Mouse (Mus musculus): ENCODE measurements around the gene Braf.
"Not testable (repeated sequence)": the region's sequence is repeated elsewhere in the genome, so short reads cannot be mapped to it uniquely, and the experiment has no call there.

Gene Braf

DNA sequence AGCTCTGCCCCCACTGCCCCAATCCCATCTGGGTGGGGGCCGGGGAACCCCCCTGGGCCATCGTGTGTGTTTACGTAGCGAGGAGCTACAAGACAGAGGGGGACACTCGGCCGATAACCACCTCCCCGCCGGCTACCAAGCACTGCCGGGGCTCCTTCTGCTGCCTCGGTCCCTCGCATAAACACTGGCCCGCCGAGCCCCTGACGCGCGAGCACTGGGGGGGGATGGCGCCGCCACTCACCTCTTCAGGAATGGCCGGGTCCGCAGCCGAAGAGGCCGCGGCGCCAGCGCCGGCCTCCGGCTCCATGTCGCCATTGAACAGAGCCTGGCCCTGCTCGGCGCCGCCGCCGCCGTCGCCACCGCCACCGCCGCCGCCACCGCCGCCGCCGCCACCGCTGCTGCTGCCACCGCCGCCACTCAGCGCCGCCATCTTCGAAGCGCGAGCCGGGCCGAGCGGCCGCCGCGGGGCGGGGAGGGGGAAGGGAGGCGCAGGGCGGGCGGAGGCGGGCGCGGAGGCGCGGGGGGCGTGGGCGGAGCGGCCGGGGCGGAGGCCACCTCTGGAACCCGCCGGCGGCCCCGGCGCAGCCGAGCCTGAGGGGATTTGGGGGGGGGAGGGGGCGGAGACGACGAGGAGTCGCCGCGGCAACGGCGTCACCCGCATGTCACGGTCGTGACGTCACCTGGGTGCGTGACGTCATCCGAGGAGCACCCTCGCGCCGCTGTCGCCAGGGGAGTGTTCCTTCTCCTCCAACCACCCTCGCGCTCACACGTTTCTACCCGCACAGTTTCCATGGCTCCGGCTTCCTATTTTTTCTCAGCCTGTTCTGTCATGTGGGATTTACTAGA, at the start of gene Braf:
Gene Braf, minus strand, starts transcription at position 598 of the 846 bp plus-strand sequence.
- DNase-seq (ENCODE audit: extremely low read depth, insufficient read length, low spot score): peak; percentile 65

- DNase-seq (ENCODE audit: extremely low read depth, insufficient read length, low spot score): no peak
These were observed 49.8 kb upstream of the Braf start for GRCm38 (mm10) chr6:39775029-39775428.

- no peak for DNase-seq (ENCODE audit: extremely low read depth, insufficient read length, low spot score)
These were observed 32.0 kb upstream of the Braf start for GRCm38 (mm10) chr6:39757229-39757628.

DNA sequence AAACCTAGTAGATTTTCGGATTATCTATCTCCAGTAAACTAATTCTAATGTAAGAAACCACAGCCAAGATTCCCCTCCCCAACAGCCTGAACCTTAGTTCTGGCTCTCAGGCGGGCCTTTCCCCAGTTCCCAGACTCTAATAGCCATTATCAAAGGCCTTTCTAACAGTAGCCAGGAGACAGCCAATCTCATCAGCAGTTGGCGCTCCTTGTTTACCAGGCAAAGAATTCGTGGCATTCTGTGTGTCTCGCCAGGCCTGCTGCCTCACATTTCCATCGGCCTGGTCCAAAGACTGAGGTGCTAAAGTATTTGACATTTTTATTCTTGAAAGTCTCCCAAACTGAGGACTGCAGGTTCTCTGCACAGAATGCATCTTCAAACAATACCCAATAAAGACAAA, 24.6 kb upstream of the Braf start:
- no peak for DNase-seq (ENCODE audit: extremely low read depth, insufficient read length, low spot score)

GRCm38 (mm10) chr6:39747094-39747493, 21.8 kb upstream of the Braf start:
- no peak for DNase-seq (ENCODE audit: extremely low read depth, insufficient read length, low spot score)

- no peak for DNase-seq (ENCODE audit: extremely low read depth, insufficient read length, low spot score)
These were observed 20.2 kb upstream of the Braf start for GRCm38 (mm10) chr6:39745456-39745855.

DNA sequence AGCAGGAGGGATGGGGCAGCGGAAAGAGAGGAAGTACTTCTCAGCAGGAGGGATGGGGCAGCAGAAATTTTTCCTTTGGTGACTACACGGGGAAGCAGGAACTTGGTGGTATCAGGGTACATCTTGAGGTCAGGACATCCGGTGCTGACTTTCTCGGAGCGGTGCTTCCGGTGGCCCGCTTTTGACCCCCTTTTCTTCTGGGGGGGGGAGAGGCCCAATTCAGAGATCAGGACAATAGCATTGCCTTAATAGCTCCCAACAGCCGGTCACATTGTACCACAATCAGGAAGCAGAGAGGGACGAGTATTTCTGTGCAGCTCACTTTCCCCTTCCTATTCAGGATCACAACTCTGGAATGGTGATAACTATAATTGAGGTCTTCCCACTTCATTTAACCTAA, 14.4 kb upstream of the Braf start:
- not testable (repeated sequence) for DNase-seq (ENCODE audit: extremely low read depth, insufficient read length, low spot score)

- DNase-seq (ENCODE audit: extremely low read depth, insufficient read length, low spot score): no peak
These were observed 2.8 kb upstream of the Braf start for GRCm38 (mm10) chr6:39728095-39728494.

GRCm38 (mm10) chr6:39726149-39726548, 886 bp upstream of the Braf start:
- no peak for DNase-seq (ENCODE audit: extremely low read depth, insufficient read length, low spot score)

DNA sequence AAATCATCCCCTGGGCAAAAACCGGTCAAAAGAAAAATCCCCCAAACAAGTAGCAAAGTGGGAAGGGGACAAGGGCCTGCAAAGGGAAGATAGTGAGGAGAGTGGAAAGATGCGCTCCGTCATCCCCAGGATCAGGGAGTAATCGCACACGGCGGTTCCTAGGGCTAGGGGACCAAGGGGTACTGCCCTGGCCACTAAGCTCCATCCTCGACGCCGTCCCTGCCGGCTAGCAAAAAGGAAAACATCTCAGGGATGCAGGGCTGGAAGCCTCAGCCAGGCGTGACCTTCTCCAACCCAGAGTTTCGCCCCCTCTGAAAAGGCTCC, 759 bp downstream of the Braf start:
- DNase-seq (ENCODE audit: extremely low read depth, insufficient read length, low spot score): no peak

- no peak for DNase-seq (ENCODE audit: extremely low read depth, insufficient read length, low spot score)
These were observed 1.2 kb downstream of the Braf start for GRCm38 (mm10) chr6:39724071-39724470.

DNA sequence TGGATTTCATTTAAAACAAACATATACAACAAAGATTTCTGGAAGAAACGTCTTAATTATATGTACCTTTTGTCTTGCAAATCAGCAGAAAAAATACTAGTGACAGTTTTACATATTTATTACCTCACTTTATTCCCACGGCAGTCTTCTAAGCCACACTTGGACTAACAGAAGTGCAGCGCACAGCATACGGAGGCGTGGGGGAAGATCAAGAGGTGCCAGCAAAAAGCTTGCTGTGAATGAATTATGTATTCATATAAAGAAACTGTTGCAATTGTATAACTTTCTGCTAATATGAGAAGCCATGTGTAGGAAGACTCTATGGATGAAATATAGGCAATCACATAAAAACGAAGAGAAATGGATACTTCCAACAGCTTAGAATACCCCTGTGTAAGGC, 6.7 kb downstream of the Braf start:
- no peak for DNase-seq (ENCODE audit: extremely low read depth, insufficient read length, low spot score)

GRCm38 (mm10) chr6:39717049-39717448, 8.2 kb downstream of the Braf start:
- DNase-seq (ENCODE audit: extremely low read depth, insufficient read length, low spot score): no peak

DNA sequence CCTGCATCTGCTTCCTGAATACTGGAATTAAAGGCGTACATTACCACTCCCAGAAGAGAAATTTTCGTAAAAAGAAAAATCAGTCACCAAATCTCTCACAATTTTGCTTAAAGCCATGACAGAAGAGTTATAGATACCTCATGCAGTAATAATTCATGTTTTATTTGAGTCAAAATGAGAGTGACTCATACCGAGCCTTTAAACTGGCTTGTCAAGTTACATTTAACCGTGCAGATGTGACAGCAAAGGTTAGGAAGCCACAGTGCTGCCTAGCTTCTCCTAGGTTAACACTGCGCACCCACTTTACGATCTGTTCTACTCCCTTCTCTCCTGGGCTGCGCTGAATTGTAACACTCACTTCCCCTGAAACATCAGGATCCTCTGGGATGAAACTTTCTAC, 10.9 kb downstream of the Braf start:
- no peak for DNase-seq (ENCODE audit: extremely low read depth, insufficient read length, low spot score)

DNA sequence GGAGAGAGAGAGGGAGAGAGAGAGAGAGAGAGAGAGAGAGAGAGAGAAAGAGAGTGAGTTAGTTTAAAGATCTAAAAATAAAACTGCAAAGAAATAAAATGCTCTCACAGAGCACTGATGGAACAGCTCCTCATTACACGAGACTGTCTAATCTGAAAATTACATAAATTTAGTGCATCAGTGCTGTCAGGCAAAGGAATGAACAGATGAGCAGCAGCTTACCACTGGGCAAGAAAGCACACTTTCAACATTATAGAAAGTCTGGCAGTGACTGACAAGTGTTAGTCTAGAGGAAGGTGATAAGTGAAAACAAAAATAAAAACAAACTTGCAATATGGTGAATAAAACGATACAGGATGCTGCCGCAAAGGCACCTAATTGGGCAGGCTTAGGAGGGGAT, 11.9 kb downstream of the Braf start:
- DNase-seq (ENCODE audit: extremely low read depth, insufficient read length, low spot score): no peak

DNA sequence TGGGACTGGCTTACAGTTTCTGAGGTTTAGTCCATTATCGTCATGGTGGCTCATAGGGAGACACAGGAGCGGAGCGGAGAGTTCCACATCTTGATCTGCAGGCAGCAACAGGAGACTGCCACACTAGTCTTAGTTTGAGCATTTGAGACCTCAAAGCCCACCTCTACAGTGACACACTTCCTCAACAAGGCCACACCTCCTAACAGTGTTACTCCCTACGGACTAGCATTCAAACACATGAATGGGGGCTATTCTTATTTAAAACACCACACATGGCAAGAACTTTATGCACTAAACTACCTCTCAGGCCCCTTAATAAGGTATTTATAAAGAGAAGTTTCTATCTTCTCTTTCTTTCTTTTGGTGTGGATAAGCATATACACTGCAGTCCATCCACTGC, 19.6 kb downstream of the Braf start:
- no peak for DNase-seq (ENCODE audit: extremely low read depth, insufficient read length, low spot score)

- no peak for DNase-seq (ENCODE audit: extremely low read depth, insufficient read length, low spot score)
These were observed 32.1 kb downstream of the Braf start for GRCm38 (mm10) chr6:39693126-39693525.

GRCm38 (mm10) chr6:39686839-39687238, 38.4 kb downstream of the Braf start:
- DNase-seq (ENCODE audit: extremely low read depth, insufficient read length, low spot score): not testable (repeated sequence)

DNA sequence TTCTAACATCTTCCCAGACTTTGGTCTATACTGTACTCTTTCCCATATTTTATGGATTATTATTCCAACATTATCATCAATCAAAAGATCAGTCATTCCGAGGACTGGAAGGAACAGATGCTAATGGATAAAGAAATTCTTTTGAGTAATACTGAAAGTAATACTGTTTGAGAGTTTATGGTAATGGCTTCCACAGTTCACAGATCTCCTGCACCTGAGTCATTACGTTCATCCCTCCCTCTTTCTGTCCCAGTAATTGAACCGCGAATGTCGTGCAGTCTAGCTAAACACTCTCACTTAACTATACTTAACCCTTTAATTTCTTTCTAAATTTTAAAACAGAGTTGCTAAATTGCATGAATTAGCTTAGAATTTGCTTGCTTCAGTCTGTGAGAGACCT, 43.5 kb downstream of the Braf start:
- DNase-seq (ENCODE audit: extremely low read depth, insufficient read length, low spot score): no peak

- no peak for DNase-seq (ENCODE audit: extremely low read depth, insufficient read length, low spot score)
These were observed 44.7 kb downstream of the Braf start for GRCm38 (mm10) chr6:39680524-39680923.

DNA sequence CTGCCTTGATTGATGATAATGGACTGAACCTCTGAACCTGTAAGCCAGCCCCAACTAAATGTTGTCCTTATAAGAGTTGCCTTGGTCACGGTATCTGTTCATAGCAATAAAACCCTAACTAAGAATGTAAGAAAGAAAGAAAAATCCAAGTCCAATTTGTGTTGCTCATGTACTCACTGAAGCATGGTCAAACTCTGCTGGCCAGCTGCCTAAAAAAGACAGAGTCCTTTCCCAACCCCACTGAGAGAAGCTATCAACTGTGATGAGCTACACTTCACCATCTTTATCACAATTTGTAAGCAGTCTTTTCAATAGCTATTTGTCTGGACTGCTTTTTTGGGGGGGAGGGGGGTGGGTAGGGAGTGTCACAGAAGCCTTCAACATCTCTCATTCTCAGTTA, 47.0 kb downstream of the Braf start:
- DNase-seq (ENCODE audit: extremely low read depth, insufficient read length, low spot score): no peak

DNA sequence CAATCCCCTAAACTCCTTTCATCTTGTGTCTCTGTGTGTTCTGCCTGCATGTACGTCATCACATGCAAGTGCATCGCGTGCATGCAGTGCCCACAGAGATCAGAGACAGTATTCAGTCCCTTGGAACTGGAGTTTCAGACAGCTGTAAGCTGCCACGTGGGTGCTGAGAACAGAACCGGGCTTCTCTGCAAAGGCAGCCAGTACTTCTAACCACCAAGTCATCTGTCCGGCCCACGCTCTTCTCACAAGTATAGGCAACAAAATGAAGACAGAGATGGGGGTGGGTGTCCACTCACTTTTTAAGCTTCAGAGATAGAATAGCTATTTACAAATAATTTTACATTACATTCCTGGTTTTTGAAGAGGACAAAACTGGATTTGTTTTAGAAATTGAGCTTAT, 50.2 kb downstream of the Braf start:
- no peak for DNase-seq (ENCODE audit: extremely low read depth, insufficient read length, low spot score)

- DNase-seq (ENCODE audit: extremely low read depth, insufficient read length, low spot score): no peak
These were observed 114.0 kb downstream of the Braf start for GRCm38 (mm10) chr6:39611296-39611695.
